Mouse (Mus musculus): ENCODE measurements around the gene Slc25a25.
A peak's percentile ranks its signal among the peaks of the same experiment; 100 is the strongest.

DNA sequence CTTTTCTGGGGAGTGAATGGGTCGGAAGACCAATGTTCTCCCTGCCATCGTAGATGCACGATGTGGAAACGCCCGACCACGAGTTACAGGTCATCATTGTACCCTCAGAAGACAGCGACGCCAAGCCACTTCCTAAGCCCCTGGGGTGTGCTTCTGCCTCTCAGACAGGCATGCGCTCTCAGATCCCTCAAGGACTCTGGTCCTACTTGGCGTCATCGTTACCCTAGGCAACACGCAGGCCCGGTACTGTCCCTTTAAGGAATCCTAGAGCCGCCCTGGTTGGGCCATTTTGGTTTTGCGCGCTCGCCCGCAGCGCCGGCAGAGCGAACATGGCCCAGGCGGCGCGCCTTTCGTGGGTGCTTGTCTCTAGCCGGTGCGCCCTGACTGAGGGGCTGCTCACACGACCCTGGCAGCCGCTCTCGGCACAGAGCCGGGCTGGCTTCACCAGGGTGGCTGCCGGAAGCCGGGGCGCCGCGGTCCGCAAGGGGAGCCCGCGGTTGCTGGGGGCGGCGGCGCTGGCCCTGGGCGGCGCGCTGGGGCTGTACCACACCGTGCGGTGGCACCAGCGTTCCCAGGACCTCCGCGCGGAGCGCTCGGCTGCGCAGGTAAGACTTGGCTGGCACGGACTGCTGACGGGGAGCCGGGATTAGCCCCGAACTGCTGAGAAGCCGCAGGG, 55.2 kb downstream of the Slc25a25 start:
- TF ChIP-seq CTCF (IDR thresholded peaks at IDR 0.05; ENCODE audit: low read depth) (peak; percentile 25), EP300 (optimal IDR thresholded peaks at IDR 0.05) (no peak)
